ENCODE assay signal across 8 mouse cellular contexts in genomic region chr17:24551050-24551444, GRCm38 (mm10). TPM values are rescaled to one million over a fixed set of nuclear protein-coding genes. Genes with fewer than 3 reads are reported as not detected.
DNase-seq lines count a peak whose midpoint lies in the region; ATAC-seq and TF ChIP-seq lines count a peak whose summit lies in the region.

No protein-coding gene starts in this region.

- no peak for TF ChIP-seq EP300 in heart, postnatal 0 days (IDR thresholded peaks at IDR 0.05; ENCODE audit: low read depth)
- no peak for TF ChIP-seq EP300 in liver, postnatal 0 days (IDR thresholded peaks at IDR 0.05; ENCODE audit: low read depth)

- H3K9ac ChIP-seq in heart, embryonic 12.5 days: peak overlapping the region; percentile 91
- peak overlapping the region; percentile 90 for H3K9ac ChIP-seq in heart, postnatal 0 days (replicated peaks; ENCODE audit: low read depth, low read length)
- peak overlapping the region; percentile 81 for H3K9ac ChIP-seq in liver, postnatal 0 days (replicated peaks)

- H3K4me2 ChIP-seq in heart, embryonic 12.5 days: peak overlapping the region; percentile 81
- H3K4me2 ChIP-seq in heart, postnatal 0 days (ENCODE audit: low read depth, low read length): peak overlapping the region; percentile 93
- peak overlapping the region; percentile 100 for H3K4me2 ChIP-seq in liver, postnatal 0 days (ENCODE audit: low read depth, low read length)

- WGBS in heart, embryonic 12.5 days: 53% methylated on average over 3 of the region's 3 CpGs
- 54% methylated on average over 3 of the region's 3 CpGs for WGBS in heart, postnatal 0 days
- 62% methylated on average over 3 of the region's 3 CpGs for WGBS in liver, postnatal 0 days (ENCODE audit: insufficient replicate concordance)

- peaks cover 26% of the 10 kb centered on the region for H3K4me1 ChIP-seq in heart, embryonic 12.5 days (replicated peaks)
- peaks cover 30% of the 10 kb centered on the region for H3K4me1 ChIP-seq in G1E (ENCODE audit: insufficient read depth, low read depth, low read length)
- peaks cover 21% of the 10 kb centered on the region for H3K4me1 ChIP-seq in heart, postnatal 0 days (ENCODE audit: control insufficient read depth, insufficient read depth)
- peaks cover 18% of the 10 kb centered on the region for H3K4me1 ChIP-seq in liver, postnatal 0 days (ENCODE audit: insufficient read depth)

- H3K36me3 ChIP-seq in heart, embryonic 12.5 days: no peaks in the 10 kb centered on the region
- peaks cover 16% of the 10 kb centered on the region for H3K36me3 ChIP-seq in G1E (replicated peaks)
- H3K36me3 ChIP-seq in heart, postnatal 0 days (replicated peaks; ENCODE audit: control insufficient read depth, insufficient read depth, low read length): 0 out of 2 replicates have a peak, but pooled peaks cover 3% of the 10 kb centered on the region
- H3K36me3 ChIP-seq in liver, postnatal 0 days (replicated peaks; ENCODE audit: insufficient read depth, low read length): no peaks in the 10 kb centered on the region

- no peaks in the 10 kb centered on the region for H3K9me3 ChIP-seq in heart, embryonic 12.5 days (replicated peaks)
- no peaks in the 10 kb centered on the region for H3K9me3 ChIP-seq in G1E (replicated peaks)
- no peaks in the 10 kb centered on the region for H3K9me3 ChIP-seq in heart, postnatal 0 days (replicated peaks; ENCODE audit: control insufficient read depth, low read length)
- no peaks in the 10 kb centered on the region for H3K9me3 ChIP-seq in liver, postnatal 0 days (ENCODE audit: low read length)

- no peaks in the 10 kb centered on the region for H3K27me3 ChIP-seq in heart, embryonic 12.5 days (replicated peaks)
- H3K27me3 ChIP-seq in G1E (ENCODE audit: insufficient read depth, low read length): no peaks in the 10 kb centered on the region
- H3K27me3 ChIP-seq in heart, postnatal 0 days (ENCODE audit: control insufficient read depth, insufficient read depth, low read length): no peaks in the 10 kb centered on the region
- no peaks in the 10 kb centered on the region for H3K27me3 ChIP-seq in liver, postnatal 0 days (ENCODE audit: insufficient read depth, low read length)

- H3K4me3 ChIP-seq in heart, embryonic 12.5 days: peak overlapping the region; percentile 81
- peak overlapping the region; percentile 87; the same call in 1 of the 2 replicates for H3K4me3 ChIP-seq in G1E (ENCODE audit: low read depth, low read length)
- H3K4me3 ChIP-seq in heart, postnatal 0 days (ENCODE audit: low read depth, low read length): peak overlapping the region; percentile 81
- H3K4me3 ChIP-seq in liver, postnatal 0 days (ENCODE audit: low read depth, low read length): peak overlapping the region; percentile 82

- H3K27ac ChIP-seq in heart, embryonic 12.5 days (ENCODE audit: poor library complexity, severe bottlenecking): peak overlapping the region; percentile 92
- H3K27ac ChIP-seq in heart, postnatal 0 days (ENCODE audit: low read depth): peak overlapping the region; percentile 95
- H3K27ac ChIP-seq in liver, postnatal 0 days (ENCODE audit: low read depth): no peak overlapping the region

- TF ChIP-seq CTCF in G1E (IDR thresholded peaks at IDR 0.05; ENCODE audit: low read depth, low read length): no peak
- TF ChIP-seq CTCF in heart, postnatal 0 days (IDR thresholded peaks at IDR 0.05; ENCODE audit: low read depth): no peak
- TF ChIP-seq CTCF in liver, postnatal 0 days (IDR thresholded peaks at IDR 0.05; ENCODE audit: low read depth): no peak

- no peak for ATAC-seq in heart, embryonic 12.5 days (ENCODE audit: insufficient number of reproducible peaks, low FRiP score)
- ATAC-seq in G1E (ENCODE audit: extremely low read depth, insufficient number of reproducible peaks, low FRiP score, poor library complexity, severe bottlenecking): no peak
- no peak for ATAC-seq in heart, postnatal 0 days (ENCODE audit: insufficient read depth, low read depth)
- ATAC-seq in liver, postnatal 0 days: no peak

- DNase-seq in heart, adult 8-10 months (ENCODE audit: low spot score): no peak
- DNase-seq in G1E (ENCODE audit: low spot score): no peak
- no peak for DNase-seq in heart, postnatal 0 days (ENCODE audit: low spot score)
- no peak for DNase-seq in liver, postnatal 0 days
- no peak for DNase-seq in T-cell, adult 2 months (ENCODE audit: low spot score)
- DNase-seq in thymus, postnatal 25 days: no peak
- DNase-seq in ovary, postnatal 10 days (ENCODE audit: low spot score): no peak

RNA-seq across cellular contexts. Expression of gene Pkd1, which starts 1.4 kb away (rescaled TPM):
- 18.1 and 18.9 TPM in 2 replicates for polyA plus RNA-seq in heart, embryonic 12.5 days (2016; fragmentation: Nextera tagmentation; extraction: Ambion mirVana)
- 10 to 100 TPM; 27.8 to 43.0 (median 34.9) TPM for total RNA-seq in heart, adult 8-10 months (2022)
- total RNA-seq in G1E (2014; fragmentation: Nextera tagmentation) (14.4 and 28.0 TPM in 2 replicates), G1E (2017) (5.0 and 10.3 TPM in 2 replicates)
- polyA plus RNA-seq in G1E (2012): 4.1 and 5.8 TPM in 2 replicates
- 44.5 and 57.5 TPM in 2 replicates for total RNA-seq in heart, postnatal 0 days (2014; rRNA removed; ENCODE audit: low replicate concordance)
- polyA plus RNA-seq in heart, postnatal 0 days (2015; fragmentation: Nextera tagmentation; extraction: Ambion mirVana): 7.1 and 9.8 TPM in 2 replicates
- 2.7 and 2.8 TPM in 2 replicates for polyA plus RNA-seq in liver, postnatal 0 days (2015; fragmentation: Nextera tagmentation; extraction: Ambion mirVana)

RNA-seq across cellular contexts. Expression of gene Rab26, which starts 17.0 kb away (rescaled TPM):
- 1.2 TPM in 2 replicates for polyA plus RNA-seq in heart, embryonic 12.5 days (2016; fragmentation: Nextera tagmentation; extraction: Ambion mirVana)
- total RNA-seq in heart, adult 8-10 months (2022): under 1 TPM in 3 of 4 experiments, not detected in 1; 0.23 to 0.50 (median 0.25) TPM
- 0.83 TPM in 1 of 2 replicates, not detected in the other for total RNA-seq in G1E (2014; fragmentation: Nextera tagmentation)
- total RNA-seq in G1E (2017): 0.35 and 0.49 TPM in 2 replicates
- polyA plus RNA-seq in G1E (2012): 0.24 and 0.26 TPM in 2 replicates
- total RNA-seq in heart, postnatal 0 days (2014; rRNA removed; ENCODE audit: low replicate concordance): 0.27 TPM in 1 of 2 replicates, not detected in the other
- 0.46 and 0.54 TPM in 2 replicates for polyA plus RNA-seq in heart, postnatal 0 days (2015; fragmentation: Nextera tagmentation; extraction: Ambion mirVana)
- 0.45 and 0.81 TPM in 2 replicates for polyA plus RNA-seq in liver, postnatal 0 days (2015; fragmentation: Nextera tagmentation; extraction: Ambion mirVana)

RNA-seq across cellular contexts. Expression of gene Traf7, which starts 23.3 kb away (rescaled TPM):
- 71.8 and 81.4 TPM in 2 replicates for polyA plus RNA-seq in heart, embryonic 12.5 days (2016; fragmentation: Nextera tagmentation; extraction: Ambion mirVana)
- 10 to 100 TPM; 37.0 to 50.9 (median 42.7) TPM for total RNA-seq in heart, adult 8-10 months (2022)
- total RNA-seq in G1E (2014; fragmentation: Nextera tagmentation): 62.8 and 70.6 TPM in 2 replicates
- 81.7 and 103 TPM in 2 replicates for total RNA-seq in G1E (2017)
- polyA plus RNA-seq in G1E (2012): 153 and 198 TPM in 2 replicates
- total RNA-seq in heart, postnatal 0 days (2014; rRNA removed; ENCODE audit: low replicate concordance): 206 and 281 TPM in 2 replicates
- polyA plus RNA-seq in heart, postnatal 0 days (2015; fragmentation: Nextera tagmentation; extraction: Ambion mirVana): 46.0 and 48.9 TPM in 2 replicates
- 14.1 and 17.2 TPM in 2 replicates for polyA plus RNA-seq in liver, postnatal 0 days (2015; fragmentation: Nextera tagmentation; extraction: Ambion mirVana)
